7 mouse cellular contexts compared by ENCODE assay signal in genomic region chr15:6622512-6622911, GRCm38 (mm10).
DNase-seq lines count a peak whose midpoint lies in the region; ATAC-seq and TF ChIP-seq lines count a peak whose summit lies in the region.

No protein-coding gene starts in this region.

- no peak overlapping the region for H3K4me3 ChIP-seq in forebrain, embryonic 10.5 days
- H3K4me3 ChIP-seq in hindbrain, embryonic 15.5 days, result no peak overlapping the region
- H3K4me3 ChIP-seq in spleen, adult 2 months (ENCODE audit: extremely low read depth, insufficient read depth, insufficient read length), result no peak overlapping the region

- H3K4me1 ChIP-seq in forebrain, embryonic 10.5 days, result peaks cover 14% of the 10 kb centered on the region
- peaks cover 14% of the 10 kb centered on the region for H3K4me1 ChIP-seq in hindbrain, embryonic 15.5 days (replicated peaks)
- H3K4me1 ChIP-seq in spleen, adult 2 months (ENCODE audit: control insufficient read depth, insufficient read depth, insufficient read length), result peaks cover 14% of the 10 kb centered on the region; the same call in 1 of the 2 replicates

- peak; percentile 77 for DNase-seq in MEL-GATA-1-ER (ENCODE audit: extremely low read depth, low read depth)
- DNase-seq in brain, embryonic 14.5 days (ENCODE audit: low read depth), result peak; percentile 87
- peak; percentile 80 for DNase-seq in forebrain, embryonic 10.5 days (ENCODE audit: extremely low spot score, low spot score)
- DNase-seq in left cerebral cortex, adult 8-10 months (ENCODE audit: low spot score in 2 of 2), result peak; percentile 40 to 42
- DNase-seq in spleen, adult 2 months (ENCODE audit: low read depth in 1 of 2, low spot score in 2 of 2), result peak; percentile 59 to 70

- H3K36me3 ChIP-seq in forebrain, embryonic 10.5 days (replicated peaks), result no peaks in the 10 kb centered on the region
- no peaks in the 10 kb centered on the region for H3K36me3 ChIP-seq in hindbrain, embryonic 15.5 days
- peaks cover 2% of the 10 kb centered on the region; the same call in 1 of the 2 replicates for H3K36me3 ChIP-seq in spleen, adult 2 months (ENCODE audit: control insufficient read depth, insufficient read depth, low read length)

- no peaks in the 10 kb centered on the region for H3K9me3 ChIP-seq in forebrain, embryonic 10.5 days
- no peaks in the 10 kb centered on the region for H3K9me3 ChIP-seq in hindbrain, embryonic 15.5 days

- TF ChIP-seq POLR2A in brain, embryonic 14.5 days (IDR thresholded peaks at IDR 0.05; ENCODE audit: borderline replicate concordance, extremely low read depth, insufficient read depth, insufficient read length, poor library complexity, severe bottlenecking), result no peak
- no peak for TF ChIP-seq POLR2A in spleen, adult 2 months (IDR thresholded peaks at IDR 0.05; ENCODE audit: low read depth, low read length)

- H3K27ac ChIP-seq in forebrain, embryonic 10.5 days, result no peak overlapping the region
- no peak overlapping the region for H3K27ac ChIP-seq in hindbrain, embryonic 15.5 days (replicated peaks)
- H3K27ac ChIP-seq in spleen, adult 2 months (ENCODE audit: insufficient read depth, low read length), result no peak overlapping the region

- TF ChIP-seq CTCF in brain, embryonic 14.5 days (IDR thresholded peaks at IDR 0.05; ENCODE audit: borderline replicate concordance, extremely low read depth, insufficient read depth, insufficient read length), result peak; percentile 78
- peak; percentile 45; the same call in 1 of the 2 replicates for TF ChIP-seq CTCF in spleen, adult 2 months (IDR thresholded peaks at IDR 0.05; ENCODE audit: extremely low read depth, insufficient read depth, insufficient read length, insufficient replicate concordance)

- WGBS in forebrain, embryonic 10.5 days, result 6% methylated on average over 5 of the region's 5 CpGs
- WGBS in hindbrain, embryonic 15.5 days, result 2% methylated on average over 5 of the region's 5 CpGs
- WGBS in spleen, adult 2 months, result 31% methylated on average over 5 of the region's 5 CpGs

- no peak overlapping the region for H3K9ac ChIP-seq in hindbrain, embryonic 15.5 days

- H3K27me3 ChIP-seq in forebrain, embryonic 10.5 days (ENCODE audit: poor library complexity, severe bottlenecking), result peaks cover 13% of the 10 kb centered on the region
- no peaks in the 10 kb centered on the region for H3K27me3 ChIP-seq in hindbrain, embryonic 15.5 days
- no peaks in the 10 kb centered on the region for H3K27me3 ChIP-seq in spleen, adult 2 months (ENCODE audit: control insufficient read depth, insufficient read depth, low read length)

- peak; percentile 5; the same call in 1 of the 2 replicates for ATAC-seq in hindbrain, embryonic 15.5 days (ENCODE audit: low FRiP score, low read depth)
- ATAC-seq in megakaryocyte-erythroid progenitor cell, adult 5-6 weeks (replicated peaks; ENCODE audit: low FRiP score, low TSS enrichment, poor library complexity, severe bottlenecking), result peak; percentile 81

- no peak overlapping the region for H3K4me2 ChIP-seq in hindbrain, embryonic 15.5 days
